Mouse (Mus musculus): ENCODE results near the gene Yars2. TPM values are rescaled to one million over a fixed set of nuclear protein-coding genes. Genes with fewer than 3 reads are reported as not detected.

Gene Yars2
- total RNA-seq, 2 experiments from 2014 or later, result 31.1 to 35.7 TPM

Other genes starting within 250 kb of the Yars2 start
- 10 to 100 TPM in 1 of 2 experiments, 1 to 10 TPM in 1; 4.0 to 10.9 TPM for gene Pkp2, start 89.6 kb upstream of the Yars2 start, total RNA-seq (2021)
- gene Dnm1l, start 56.0 kb downstream of the Yars2 start, total RNA-seq (2021), result 10 to 100 TPM; 82.1 to 82.8 TPM

Data from adrenal gland, adult 18-20 months (tissue).